Mouse (Mus musculus) G1E-ER4 (cell line): Measurements from ENCODE around the gene Nrp1. TPM values are rescaled to one million over a fixed set of nuclear protein-coding genes. Genes with fewer than 3 reads are reported as not detected.

Experiments used
- GATA1 ChIP-seq: IDR thresholded peaks from one replicate; pipeline ENCODE4 v1.8.0; 2012; ENCODE audit warnings: low read length, inconsistent platforms
- polyA plus RNA-seq: library from polyadenylated mRNA; stranded (reverse); fragments of >175 nt; gene quantifications from 2 replicates; pipeline ENCODE4 v1.2.3, GENCODE M21; 2012

Nrp1 gene
- polyA plus RNA-seq, 1 experiment, result not detected

DNA sequence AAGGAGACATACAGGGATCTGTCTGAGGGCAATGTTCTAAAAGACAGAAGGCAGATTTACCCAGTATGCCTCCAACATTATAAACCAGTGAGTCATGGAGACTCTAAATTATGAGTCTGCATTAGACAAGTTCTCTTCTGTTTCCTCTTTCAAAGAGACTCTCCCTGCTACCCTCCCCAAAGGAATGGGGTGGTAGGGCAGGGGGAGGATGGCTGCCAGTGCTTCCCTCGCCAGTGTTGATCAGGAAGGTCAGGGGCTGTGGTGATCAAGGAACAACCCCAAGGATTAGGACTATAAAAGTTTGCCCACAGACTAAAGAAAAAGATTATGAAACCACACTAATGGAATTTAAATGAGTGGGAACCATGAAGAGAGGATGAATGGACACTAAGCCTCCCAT is 70.6 kb downstream of the Nrp1 start:
- no peak for TF ChIP-seq GATA1

DNA sequence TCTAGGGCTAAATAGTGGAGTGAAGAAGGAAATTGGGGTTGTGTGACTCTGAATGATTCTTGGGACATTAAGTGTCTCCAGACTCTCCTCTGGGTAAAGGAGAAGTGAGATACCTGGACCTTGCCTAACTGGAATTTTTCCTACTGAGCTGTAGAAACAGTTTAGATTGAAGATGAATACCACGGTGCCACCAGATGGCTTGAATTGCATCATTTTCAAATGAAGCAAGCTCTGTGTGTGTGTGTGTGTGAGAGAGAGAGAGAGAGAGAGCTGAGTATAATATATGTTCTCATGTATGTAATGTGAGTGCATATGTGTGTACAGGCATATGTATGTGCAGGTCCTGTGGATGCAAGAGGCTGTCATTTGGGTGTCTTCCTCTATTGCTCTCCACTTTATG is 72.7 kb downstream of the Nrp1 start:
- no peak for TF ChIP-seq GATA1

DNA sequence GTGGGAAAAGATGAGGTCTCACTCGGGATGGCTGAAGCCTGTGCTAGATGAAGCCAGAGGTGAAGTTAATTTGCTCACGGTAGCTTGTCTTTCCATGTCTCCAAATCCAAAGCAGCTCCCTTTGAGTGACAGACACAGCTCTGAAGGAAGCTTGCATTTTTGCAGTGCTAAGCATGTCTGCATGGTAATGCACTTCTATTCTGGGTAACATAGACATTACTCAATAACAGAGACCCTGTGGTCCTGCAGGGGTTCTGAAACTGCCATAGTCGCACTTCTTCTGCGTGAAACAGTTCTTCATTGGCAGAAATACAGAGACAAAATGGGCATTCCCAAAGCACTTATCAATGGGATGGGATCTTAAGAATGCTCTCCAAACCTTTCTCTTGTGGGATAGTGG is 77.3 kb downstream of the Nrp1 start:
- TF ChIP-seq GATA1, result no peak

DNA sequence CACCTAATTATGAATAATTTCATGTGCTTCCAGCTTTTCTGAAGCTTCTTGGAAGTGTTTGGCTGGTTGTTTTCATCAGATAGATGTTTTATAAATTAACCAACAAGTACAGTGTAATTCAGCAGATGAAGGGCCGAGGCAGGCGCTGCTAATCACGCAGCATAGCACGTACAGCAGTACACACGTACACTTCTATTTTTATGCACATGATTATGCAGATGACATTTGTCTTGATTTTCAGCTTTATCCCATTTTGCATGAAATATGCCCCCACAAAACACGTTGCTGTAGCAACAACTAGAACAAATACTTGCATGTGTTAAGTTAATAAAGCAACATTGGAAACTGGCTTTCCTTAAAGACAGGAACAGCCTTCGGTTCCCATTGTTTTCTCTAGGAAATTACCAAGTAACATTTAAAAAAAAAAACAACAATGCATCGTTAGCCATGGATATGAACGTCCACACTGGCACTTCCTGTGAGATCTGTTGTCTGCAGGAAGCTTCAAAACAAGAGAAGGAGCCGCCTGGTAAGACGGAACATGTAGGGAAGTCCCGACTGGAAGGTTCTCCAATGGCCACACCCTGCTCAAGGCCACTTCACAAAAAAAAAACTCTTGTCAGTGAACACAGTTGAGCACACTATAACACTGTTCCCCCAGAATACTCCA is 78.9 kb downstream of the Nrp1 start:
- no peak for TF ChIP-seq GATA1

DNA sequence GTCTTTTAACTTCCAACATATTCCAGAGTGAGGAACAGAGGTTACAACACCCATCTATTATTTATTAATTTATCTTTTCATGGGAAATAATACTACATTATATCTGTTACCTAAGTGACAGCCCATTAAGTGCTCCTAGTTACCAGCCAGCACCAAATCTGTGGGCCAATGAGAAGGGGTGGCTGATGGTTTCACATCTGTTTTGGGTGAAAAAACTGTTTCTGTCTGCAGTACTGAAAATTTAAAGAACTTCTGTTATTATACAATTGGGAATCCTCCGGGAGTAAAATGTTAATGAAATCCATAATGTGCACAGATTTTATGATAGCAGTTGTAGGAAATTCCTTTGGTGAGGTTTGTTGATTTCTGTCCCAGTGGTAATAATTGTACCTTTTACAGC is 83.0 kb downstream of the Nrp1 start:
- no peak for TF ChIP-seq GATA1

DNA sequence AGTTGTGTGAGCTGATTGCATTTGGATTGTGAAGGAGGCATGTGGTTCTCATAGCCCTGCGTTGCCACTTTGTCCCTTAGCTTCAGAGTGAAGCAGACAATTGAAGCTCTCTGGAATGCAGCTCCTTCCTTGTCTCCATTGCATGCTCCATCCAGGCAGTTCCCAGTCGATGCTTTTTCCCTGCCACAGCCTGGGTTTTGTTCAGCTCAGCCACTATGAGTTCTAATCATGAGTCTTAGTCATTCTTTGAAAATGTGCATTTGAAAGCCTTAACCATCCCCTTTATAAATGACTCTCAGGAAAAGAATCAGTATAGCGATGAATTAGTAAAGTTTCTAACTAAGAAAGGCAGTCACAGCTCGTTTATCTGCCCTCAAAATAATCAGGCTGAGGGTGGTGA is 87.2 kb downstream of the Nrp1 start:
- no peak for TF ChIP-seq GATA1

DNA sequence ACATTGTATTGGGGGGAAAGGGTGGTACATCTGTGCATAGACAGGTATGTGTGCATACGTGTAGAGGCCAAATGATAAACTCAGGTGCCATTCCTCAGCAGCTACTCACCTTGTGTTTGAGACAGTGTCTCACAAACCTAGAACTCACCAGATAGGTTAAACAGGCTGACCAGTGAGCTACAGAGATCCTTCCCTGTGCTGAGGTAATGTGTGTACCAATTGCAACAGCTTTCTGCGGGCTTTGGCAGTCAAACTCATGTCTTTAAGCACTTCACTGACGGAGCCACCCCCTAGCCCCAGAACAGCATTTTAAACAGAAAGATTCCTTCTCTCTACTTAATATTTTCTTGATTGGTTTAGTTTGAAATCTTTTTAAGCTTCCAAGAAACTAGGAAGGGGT is 88.2 kb downstream of the Nrp1 start:
- no peak for TF ChIP-seq GATA1

DNA sequence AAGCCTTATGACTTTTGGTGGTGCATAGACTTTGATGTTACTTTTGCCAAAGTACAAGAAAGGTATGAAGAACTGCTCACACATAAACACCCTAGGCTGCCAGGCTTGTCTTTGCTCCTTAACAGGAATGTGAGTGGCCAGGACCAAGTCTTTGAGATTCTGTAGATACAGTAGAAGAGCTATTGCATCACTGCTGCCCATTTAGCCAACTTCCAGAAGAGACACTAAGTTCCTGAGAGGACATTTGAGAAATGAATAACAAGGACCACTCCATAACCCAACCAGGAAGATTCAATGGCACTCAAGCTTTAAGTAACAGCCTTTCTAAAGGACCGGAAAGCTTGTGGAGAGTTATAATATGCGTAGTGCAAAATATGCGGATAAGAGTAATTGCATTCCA is 88.9 kb downstream of the Nrp1 start:
- TF ChIP-seq GATA1, result no peak

DNA sequence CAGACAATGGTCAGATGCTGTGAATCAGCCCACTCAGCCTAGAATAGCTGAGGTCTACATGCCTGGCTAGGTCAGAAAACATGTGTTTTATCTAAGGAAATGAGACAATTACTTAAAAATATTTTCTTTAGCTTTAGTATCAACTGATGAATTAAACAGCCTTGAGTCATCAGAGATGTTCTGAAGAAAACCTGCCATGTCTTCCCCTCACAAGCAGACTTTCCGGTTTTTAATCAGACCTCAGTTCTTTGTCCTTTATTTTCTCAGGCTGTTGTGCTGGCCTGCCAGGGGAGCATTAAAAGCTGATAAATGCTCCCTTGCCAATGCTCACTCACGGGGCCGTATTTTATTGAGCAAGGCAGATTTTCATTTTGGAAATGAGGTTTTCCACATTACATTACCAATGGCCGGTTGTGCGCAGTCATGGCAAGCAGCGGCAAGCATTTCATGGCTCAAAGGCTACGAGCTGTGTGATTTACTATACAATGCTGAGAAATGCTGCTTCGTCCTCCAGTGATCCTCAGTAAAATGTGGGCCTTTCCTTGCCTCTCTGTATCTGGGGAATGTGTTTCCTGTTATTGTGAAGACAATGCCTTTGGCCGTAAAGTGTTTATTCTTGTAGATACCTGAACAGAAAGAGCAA is 92.1 kb downstream of the Nrp1 start:
- TF ChIP-seq GATA1, result no peak

DNA sequence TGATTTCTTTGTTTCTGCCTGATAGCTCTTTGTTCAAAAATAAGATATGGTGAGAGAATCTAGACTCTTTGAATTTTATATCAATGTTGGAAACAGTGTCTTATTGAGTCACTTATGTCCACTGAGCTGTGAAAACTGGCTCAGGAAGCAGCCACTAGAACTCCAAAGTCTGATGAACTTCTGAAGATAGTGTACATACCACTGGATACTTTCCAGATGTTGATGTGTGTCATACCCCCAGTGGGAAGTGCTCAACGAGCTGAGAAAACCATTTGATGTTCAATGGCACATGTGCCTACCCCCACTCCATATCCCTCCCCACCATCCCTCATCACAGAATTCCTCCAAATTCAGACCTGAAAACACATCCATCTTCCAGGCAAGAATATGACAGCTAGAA is 92.7 kb downstream of the Nrp1 start:
- no peak for TF ChIP-seq GATA1

DNA sequence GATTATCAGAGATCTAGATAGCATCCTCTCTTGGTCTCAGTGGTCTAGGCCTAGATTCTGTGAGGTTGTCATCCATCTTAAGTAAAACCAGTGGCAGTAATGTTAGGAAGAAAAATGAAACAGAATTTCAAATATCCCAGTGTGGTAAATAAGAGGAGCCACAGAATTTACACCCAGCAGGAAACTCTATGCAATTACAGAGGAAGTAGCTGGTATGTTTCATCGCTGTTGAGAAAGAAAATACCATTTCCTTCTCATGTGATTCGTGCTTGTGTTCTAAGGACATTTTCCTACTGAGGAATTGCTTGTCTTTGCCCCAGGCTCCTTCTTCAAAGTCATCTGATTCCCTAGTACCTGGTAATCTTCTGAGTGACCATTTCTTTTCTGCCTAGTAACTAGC is 95.1 kb downstream of the Nrp1 start:
- no peak for TF ChIP-seq GATA1

DNA sequence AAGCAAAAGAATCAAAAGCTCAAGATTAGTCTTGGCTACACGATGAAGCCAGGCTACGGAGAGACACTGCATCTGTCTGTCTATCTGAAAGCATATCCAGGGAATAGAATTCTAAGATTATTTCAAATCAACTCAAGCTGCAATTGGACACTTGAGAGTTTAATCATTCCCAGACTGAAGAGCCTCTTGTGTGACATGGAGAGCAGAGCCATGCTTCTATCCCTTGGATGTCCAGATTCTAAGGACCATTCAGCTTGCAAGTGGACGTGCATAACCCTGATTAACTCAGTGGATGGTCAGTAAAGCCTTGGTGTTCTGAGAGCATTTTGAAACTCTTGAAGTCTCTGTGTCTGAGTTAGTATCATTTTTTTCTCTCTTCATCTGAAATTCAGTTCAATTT is 95.6 kb downstream of the Nrp1 start:
- TF ChIP-seq GATA1, result no peak

DNA sequence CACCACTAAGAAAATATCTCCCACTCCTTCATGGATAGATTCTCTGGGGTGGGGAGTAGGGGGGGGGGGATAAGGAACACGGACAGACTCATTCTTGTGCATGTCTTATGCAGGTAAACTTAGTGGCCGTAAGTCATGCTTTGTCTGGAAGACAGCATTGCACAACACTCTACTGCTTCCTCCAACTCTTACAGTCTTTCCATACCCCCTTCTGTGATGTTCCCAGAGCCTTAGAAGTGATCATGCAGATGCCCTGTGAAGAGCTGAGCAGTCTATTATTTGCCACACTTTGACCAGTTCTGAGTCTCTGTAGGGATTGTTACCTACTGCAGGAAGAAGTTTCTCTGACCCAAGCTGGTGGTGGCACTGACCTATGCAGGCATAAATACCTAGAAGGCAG is 98.9 kb downstream of the Nrp1 start:
- TF ChIP-seq GATA1, result no peak

DNA sequence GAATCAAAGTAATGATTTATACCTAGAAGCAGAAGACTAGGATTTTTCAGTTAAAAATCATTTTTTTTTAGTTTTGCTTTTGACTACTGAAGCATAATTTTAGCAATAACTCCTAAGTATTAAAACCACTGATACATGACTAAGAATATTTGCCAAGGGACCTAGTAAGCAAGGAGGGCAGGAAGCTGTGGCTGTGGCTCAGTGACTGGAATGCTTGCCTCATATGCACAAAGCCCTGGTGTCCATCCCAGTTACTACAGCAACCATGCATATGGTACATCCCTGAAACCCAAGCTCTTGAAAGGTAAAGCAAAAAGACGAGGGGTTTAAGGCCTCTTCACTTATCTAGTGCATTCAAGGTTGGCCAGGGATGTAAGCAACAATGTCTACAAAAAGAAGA is 101.3 kb downstream of the Nrp1 start:
- TF ChIP-seq GATA1, result no peak

DNA sequence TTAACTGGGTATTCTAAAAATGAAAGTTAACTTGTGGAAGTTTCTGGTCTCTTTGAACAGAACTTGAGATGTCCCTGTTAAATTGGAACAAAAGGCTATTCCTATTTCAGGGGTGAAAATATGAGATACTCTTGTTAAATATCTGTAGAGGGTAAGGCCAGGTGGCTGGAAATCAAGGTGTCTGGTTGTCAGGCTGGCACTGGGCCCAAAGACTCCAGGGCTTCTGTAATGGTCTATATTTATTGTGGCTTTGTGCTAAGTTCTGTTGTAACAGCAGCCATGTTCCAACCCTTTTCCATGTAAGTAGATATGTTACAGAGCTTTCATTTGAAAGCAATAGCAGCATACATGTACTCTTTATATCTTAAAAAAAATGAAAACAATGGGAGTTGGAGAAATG is 103.3 kb downstream of the Nrp1 start:
- TF ChIP-seq GATA1, result no peak

DNA sequence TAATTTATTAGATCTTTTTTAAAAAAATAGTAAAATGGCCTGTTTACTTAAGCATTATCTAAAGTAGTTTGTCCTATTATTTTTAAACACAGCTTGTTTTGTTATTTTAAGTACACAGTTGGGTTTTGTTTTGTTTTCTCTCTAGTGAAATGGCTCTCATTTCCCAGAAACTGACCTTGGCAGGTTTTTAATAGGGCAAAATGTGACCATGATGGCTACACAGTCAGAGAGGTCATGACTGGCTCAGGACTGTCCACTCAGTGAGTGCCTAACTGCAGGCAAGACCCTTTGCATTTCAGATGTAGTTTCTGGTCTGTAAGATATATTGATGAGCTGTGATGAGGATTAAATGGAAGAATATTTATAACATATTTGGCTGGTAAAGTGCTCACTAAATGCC is 104.8 kb downstream of the Nrp1 start:
- TF ChIP-seq GATA1, result no peak

DNA sequence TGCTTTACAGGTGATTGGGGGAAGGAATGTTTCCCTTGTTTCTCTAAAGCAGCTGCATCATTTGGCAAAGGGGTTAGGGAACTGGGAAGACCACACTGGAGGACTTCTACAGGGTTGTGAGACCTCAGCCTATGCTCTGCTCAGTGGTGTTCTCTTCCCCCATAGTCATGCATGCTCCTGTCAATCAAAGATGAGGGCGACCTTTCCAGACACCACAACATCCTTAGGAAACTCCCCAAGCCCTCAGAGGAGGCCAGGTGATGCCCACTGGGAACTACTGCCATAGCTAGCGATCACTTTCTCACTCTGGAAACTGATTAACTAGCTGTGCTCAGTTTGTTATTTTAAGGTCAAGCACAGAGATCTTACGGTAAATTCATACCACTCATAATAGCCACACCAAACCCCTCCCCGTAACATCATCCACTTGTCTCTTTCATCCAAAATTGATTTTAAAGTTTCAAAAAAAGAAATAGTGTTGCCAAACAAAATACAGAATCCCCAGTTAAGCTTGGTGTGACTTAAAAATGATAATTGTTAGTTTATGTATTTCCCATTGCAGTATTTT is 105.7 kb downstream of the Nrp1 start:
- TF ChIP-seq GATA1, result no peak

DNA sequence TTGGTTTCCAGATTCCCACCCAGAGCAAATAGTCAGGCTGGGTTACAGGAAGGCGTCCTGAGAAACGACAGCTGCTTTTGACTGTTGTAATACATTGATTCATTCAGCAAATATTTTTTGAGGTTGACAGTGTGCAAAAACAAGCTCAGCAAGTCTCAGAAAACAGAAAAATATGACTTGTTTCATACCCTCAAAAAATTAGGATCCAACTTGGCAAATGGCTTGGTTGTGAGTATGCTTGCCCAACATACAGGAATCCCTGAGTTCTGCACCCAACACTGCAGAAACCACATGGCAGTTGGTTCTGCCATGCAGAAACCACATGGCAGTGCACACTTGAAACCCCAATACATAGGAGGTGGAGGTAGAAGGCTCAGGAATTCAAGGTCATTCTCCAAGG is 107.1 kb downstream of the Nrp1 start:
- TF ChIP-seq GATA1, result no peak
